Mouse (Mus musculus) layer of hippocampus, adult 9-11 months (tissue): Measurements from ENCODE around the gene Ggt5.

Experiments
- DNase-seq: peaks from one replicate; pipeline ENCODE4 v3.0.0; 2022

Gene Ggt5

DNA sequence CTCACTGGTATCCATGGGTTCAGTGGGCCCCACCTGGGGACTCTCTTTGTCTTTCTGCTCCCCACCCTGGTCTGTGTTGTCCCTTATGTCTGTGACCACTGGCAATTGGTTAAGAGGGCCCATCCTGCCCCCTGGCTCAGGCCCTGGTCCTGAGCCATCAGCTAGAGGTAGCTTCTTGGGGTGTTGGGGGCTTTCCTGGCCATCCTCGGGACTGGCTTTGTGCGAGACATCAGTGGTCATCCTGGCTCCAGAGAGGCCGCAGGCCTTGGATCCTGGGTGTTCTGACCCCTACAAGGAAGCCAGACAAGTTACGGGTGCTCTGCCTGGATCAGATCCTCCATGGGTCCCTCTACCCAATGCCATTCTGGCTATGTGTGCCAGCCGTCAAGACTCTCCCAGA, 68.0 kb downstream of the Ggt5 start:
- DNase-seq, result no peak

DNA sequence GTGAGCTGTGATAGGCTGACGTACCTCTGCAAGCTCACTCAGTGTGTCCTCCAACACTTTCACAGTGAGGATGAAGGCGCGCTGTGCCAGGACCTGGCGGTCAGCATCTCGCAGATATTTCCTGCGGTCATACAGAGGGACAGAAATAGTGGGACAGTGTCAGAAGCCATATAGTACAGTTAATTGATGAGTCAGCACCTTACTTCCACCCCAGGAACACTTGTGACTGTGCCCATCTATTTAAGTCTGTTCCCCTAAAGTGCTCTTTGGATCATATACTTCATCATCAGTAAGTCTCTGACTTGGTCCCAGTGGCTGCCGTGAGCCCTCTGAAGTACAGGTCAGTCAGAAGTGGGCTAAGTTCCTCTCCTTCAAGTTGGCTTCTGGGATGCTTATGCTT, 68.6 kb downstream of the Ggt5 start:
- DNase-seq, result no peak

DNA sequence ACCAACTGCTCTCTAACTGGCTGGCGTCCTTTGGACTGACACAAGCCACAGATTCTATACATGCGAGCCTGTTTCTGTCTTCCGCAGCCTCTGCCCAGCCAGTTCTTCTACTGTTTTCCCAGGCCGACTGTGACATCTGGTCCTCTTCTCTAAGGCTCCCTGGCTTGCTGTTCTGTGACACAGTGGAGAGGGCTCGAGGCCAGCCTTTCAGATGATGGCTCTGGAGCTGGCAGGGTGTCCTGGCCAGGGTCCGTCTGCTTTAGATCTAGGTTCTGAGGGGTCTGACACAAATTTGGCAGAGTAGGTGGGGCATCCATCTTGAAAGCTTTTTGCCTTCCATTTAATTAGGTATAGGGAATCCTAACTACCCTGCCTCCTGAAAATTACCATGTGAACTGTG, 72.2 kb downstream of the Ggt5 start:
- no peak for DNase-seq

DNA sequence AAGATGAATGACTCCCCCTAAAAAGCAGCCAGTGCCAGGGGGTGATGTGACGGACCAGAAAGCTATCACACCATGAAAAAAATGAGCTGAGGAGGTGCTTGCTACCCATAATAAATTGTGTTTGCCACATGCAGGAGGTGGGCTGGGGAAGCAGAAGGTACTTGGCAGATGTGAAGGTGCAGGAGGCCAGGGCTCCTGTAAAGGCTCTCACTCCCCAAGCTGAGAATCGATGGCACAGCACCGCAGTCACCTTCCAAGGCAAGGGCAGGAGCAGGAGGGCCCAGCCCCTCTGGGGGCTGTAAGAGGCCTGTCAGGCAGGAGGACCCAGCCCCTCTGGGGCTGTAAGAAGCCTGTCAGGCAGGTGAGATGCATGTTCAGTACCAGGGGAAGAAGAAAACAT, 72.7 kb downstream of the Ggt5 start:
- DNase-seq, result no peak

DNA sequence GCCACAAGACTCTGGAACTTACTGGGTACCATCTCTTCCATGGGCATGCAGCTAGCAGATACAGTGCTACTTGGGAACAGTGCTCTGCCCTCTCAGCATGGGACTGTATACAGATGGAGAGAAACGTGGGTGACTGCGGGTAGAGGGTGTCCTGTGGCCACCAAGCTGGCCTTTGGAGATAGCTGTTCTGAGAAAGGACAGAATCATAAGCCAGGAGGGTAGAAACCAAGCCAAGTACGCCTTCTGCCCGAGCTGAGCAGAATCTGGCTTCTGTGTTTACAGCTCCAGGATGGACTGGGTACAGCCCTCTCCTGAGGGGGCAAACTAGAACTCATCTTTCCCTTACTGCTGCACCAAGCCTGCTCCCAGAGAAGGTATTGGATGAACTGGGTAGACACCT, 73.4 kb downstream of the Ggt5 start:
- DNase-seq, result no peak

DNA sequence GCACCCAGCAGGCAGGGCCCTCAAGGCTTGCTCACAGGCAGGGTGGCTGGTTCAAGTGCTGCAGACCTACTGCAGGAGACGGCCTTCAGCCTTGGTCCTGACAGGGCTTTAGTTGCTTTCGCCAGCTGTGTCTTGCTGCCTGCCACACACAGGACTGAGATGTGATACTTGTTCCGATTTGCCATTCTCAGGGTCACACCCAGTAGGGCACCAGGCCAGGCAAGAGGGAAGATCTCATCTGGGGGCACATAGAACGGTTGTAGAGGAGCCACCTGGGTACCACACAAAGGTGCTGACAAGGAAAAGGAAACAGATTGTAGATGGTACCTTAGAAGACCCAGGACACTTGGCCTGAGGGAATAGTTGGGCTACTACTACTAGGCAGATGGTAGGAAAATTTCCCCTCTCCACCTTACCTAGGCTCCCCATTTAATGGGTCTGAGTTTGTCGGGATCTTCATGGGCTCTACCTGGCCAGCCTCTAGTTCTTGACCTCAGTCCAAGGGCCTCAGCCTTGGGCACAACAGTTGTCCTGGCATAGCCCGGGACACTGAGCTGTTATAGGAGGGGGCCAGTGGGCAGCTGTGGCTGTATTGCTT, 75.6 kb downstream of the Ggt5 start:
- no peak for DNase-seq

DNA sequence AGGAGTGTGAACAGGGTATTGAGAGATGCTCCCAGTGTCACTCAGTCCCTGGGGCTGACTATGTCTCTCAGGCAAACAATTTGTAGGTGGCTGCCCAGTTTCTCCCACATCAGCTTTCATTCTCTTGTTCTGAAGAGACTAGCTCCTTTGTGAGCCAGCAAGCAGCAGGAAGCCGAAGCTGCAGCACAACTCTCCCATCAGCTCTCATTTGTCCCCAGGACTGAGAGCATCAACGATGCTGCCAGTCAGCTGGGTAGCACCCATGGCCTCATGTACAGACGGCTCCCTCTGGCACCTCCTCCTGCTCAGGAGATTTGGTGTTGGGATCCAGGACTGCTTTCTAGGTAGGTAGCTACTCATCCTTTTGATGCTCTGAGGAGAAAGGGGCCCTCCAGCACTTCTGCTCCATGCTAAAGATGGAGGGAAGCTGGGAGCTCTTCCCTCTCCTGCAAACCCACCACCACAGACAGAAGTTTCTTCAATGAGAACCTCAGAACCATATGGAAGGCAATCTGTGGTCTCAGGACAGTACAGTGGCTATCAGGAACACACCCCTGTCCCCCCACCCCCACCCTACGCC, 77.4 kb downstream of the Ggt5 start:
- DNase-seq, result peak; percentile 68
